Mouse (Mus musculus) hindbrain, embryonic 11.5 days (tissue): Measurements from ENCODE around the gene Ipcef1. TPM values are rescaled to one million over a fixed set of nuclear protein-coding genes. Genes with fewer than 3 reads are reported as not detected.

ENCODE experiments used
- ATAC-seq: fragments of 200-750 bp; cut with Nextera tagmentation; 2 replicates; pipeline ENCODE4 v1.8.0; 2017; ENCODE audit warnings: mild to moderate bottlenecking, moderate TSS enrichment, moderate library complexity; ENCODE audit not compliant: low FRiP score
- DNase-seq: peaks from one replicate; pipeline ENCODE4 v3.0.0-alpha.2; 2015; ENCODE audit warnings: low spot score
- H3K27ac ChIP-seq: fragments of 300-500 bp; sonication (generic); 2 replicates; pipeline ENCODE4 v1.5.1; 2014; ENCODE audit warnings: mild to moderate bottlenecking, low read depth, low read length
- H3K27me3 ChIP-seq: fragments of 300-500 bp; sonication (generic); 2 replicates; pipeline ENCODE4 v1.6.1; 2014; ENCODE audit warnings: mild to moderate bottlenecking, low read length, moderate library complexity, mixed read lengths; ENCODE audit not compliant: control insufficient read depth, insufficient read depth
- H3K36me3 ChIP-seq: fragments of 300-500 bp; sonication (generic); 2 replicates; pipeline ENCODE4 v1.6.1; 2014; ENCODE audit warnings: mild to moderate bottlenecking, low read length, moderate library complexity, mixed read lengths; ENCODE audit not compliant: control insufficient read depth, insufficient read depth
- H3K4me1 ChIP-seq: fragments of 300-500 bp; sonication (generic); replicated peaks from 2 replicates; pipeline ENCODE4 v1.6.1; 2014; ENCODE audit warnings: low read length, mixed read lengths; ENCODE audit not compliant: control insufficient read depth, insufficient read depth
- H3K4me2 ChIP-seq: fragments of 300-500 bp; sonication (generic); replicated peaks from 2 replicates; pipeline ENCODE4 v1.6.1; 2014; ENCODE audit warnings: mild to moderate bottlenecking, low read depth, low read length
- H3K4me3 ChIP-seq: fragments of 300-500 bp; sonication (generic); 2 replicates; pipeline ENCODE4 v1.5.1; 2014; ENCODE audit warnings: low read depth, low read length
- H3K9ac ChIP-seq: fragments of 300-500 bp; sonication (generic); 2 replicates; pipeline ENCODE4 v1.6.1; 2014; ENCODE audit warnings: low read depth, low read length
- H3K9me3 ChIP-seq: fragments of 300-500 bp; sonication (generic); 2 replicates; pipeline ENCODE4 v1.6.1; 2016; ENCODE audit warnings: low read length; ENCODE audit not compliant: control insufficient read depth
- WGBS: fragments of 180-500 bp; shearing (Covaris S2); extraction: QIAGEN DNeasy Blood & Tissue Kit; methylation state at CpG from one replicate; pipeline ENCODE4 v1.1.7; 2014; 5-methylcytosine and 5-hydroxymethylcytosine counted together
- polyA plus RNA-seq: library from polyadenylated mRNA; unstranded; fragments of >200 nt; fragmentation: Nextera tagmentation; extraction: Ambion mirVana; gene quantifications from 2 replicates; pipeline ENCODE4 v1.2.1, GENCODE M21; 2014

The Ipcef1 gene
- polyA plus RNA-seq, 1 experiment from 2014 or later = 0.31 TPM

DNA sequence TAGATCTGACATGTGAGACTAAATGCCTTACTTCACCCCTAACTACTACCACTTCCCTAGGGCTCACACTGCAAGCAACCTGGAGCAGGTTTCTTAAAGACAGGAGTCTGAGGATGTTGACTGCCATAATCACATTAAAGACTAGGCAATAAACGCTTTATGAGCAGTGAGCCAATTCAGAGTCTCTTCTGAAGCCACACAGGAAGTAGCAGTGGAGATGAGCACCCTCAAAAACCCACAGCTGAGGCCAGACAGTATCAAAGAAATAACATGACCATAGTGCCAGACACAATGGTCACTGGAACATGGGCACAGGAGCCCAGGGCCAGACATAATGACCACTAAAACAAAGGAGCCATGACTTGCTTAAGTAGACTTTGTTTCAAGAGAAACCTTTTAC, 63.7 kb downstream of the Ipcef1 start:
- ATAC-seq = no peak
- Histone ChIP-seq H3K36me3 (no peaks in the 10 kb centered on the region), H3K9ac (no peak overlapping the region), H3K27ac (no peak overlapping the region), H3K27me3 (no peaks in the 10 kb centered on the region), H3K4me2 (no peak overlapping the region), H3K4me3 (no peak overlapping the region), H3K4me1 (no peaks in the 10 kb centered on the region), H3K9me3 (no peaks in the 10 kb centered on the region)
- 81% methylated on average over 1 of the region's 1 CpGs for WGBS
- no peak for DNase-seq

DNA sequence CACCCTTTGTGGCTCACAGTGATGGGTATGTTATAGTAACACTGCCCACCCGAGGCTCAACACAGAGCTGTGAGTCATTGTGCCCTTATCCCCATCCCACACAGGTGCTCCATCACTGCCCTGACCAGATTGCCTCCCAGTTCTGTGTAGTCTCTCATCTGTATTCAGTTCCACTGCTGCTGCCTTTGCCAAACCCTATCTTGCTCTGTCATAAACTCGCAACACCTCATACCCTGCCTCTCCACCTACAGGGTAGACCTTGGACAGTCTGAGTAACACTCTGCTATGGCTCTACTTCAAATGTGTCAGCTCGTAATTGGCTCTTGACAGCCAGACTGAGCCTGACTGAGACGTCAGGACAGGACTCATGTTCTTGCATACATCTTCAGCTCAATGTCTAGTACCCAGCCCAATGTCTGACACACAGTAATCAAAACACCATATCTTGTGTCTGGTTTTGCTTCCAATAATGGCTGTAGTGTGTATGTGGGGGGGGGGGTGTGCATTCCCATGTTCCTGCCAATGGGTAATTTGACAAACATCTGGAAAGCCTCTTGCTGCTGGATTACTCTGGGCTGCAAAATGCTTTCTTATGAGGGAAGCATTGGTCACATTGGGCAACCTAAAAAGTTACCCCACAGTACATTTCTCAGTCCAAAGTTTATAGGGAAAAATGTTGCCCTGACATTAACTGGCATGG, 64.7 kb downstream of the Ipcef1 start:
- H3K4me3 ChIP-seq = no peak overlapping the region
- no peak for DNase-seq
- no peaks in the 10 kb centered on the region for H3K4me1 ChIP-seq
- no peak overlapping the region for H3K9ac ChIP-seq
- no peaks in the 10 kb centered on the region for H3K36me3 ChIP-seq
- H3K27ac ChIP-seq = no peak overlapping the region
- no peak for ATAC-seq
- H3K4me2 ChIP-seq = no peak overlapping the region
- no peaks in the 10 kb centered on the region for H3K9me3 ChIP-seq
- WGBS = 82% methylated on average over 4 of the region's 4 CpGs
- no peaks in the 10 kb centered on the region for H3K27me3 ChIP-seq

DNA sequence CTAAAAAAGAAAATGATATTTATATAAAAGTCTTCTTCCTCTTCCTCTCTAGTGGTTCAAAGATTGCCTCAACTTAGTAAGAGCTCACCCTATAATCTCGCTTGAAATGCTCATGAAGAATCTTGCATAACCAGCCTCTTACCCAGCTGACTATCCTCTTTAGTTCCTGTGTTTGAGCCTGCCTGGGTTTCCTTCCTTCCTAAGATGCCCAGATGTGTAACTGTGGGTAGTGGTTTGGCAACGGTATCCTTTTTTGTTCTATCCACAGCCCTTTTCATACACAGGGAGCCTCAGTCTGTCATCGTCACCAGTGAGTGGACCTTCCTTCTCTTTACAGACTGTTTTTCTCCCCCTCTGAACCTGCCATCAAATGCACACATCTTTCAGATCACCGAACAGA, 66.0 kb downstream of the Ipcef1 start:
- H3K27me3 ChIP-seq = no peaks in the 10 kb centered on the region
- H3K36me3 ChIP-seq = no peaks in the 10 kb centered on the region
- no peak overlapping the region for H3K27ac ChIP-seq
- H3K4me2 ChIP-seq = no peak overlapping the region
- no peak overlapping the region for H3K4me3 ChIP-seq
- no peak for DNase-seq
- H3K4me1 ChIP-seq = no peaks in the 10 kb centered on the region
- H3K9me3 ChIP-seq = no peaks in the 10 kb centered on the region
- no peak overlapping the region for H3K9ac ChIP-seq
- no peak for ATAC-seq
- WGBS = 91% methylated on average over 4 of the region's 4 CpGs

DNA sequence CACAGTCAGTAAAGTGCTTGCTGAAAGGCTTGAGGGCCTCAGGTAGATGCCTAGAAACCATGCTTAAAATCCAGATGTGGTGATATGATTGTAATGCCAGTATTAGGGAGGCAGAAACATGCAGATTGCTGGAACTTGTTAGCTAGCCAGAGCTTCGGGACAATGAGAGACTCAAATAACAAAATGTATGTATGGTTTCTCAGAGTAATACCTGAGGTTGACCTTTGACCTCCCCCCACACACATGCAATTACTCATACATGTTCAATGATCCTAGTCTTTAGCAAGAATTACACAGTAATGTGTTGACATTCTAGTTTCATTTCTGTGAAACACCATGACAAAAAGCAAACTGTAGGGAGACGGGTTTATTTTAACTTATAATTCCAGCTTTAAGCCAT, 68.8 kb downstream of the Ipcef1 start:
- Histone ChIP-seq H3K36me3 (no peaks in the 10 kb centered on the region), H3K9me3 (no peaks in the 10 kb centered on the region), H3K27ac (no peak overlapping the region), H3K27me3 (no peaks in the 10 kb centered on the region), H3K4me3 (no peak overlapping the region), H3K4me2 (no peak overlapping the region), H3K4me1 (no peaks in the 10 kb centered on the region), H3K9ac (no peak overlapping the region)
- DNase-seq (no peak), ATAC-seq (no peak)
- WGBS = 87% methylated on average over 2 of the region's 2 CpGs

DNA sequence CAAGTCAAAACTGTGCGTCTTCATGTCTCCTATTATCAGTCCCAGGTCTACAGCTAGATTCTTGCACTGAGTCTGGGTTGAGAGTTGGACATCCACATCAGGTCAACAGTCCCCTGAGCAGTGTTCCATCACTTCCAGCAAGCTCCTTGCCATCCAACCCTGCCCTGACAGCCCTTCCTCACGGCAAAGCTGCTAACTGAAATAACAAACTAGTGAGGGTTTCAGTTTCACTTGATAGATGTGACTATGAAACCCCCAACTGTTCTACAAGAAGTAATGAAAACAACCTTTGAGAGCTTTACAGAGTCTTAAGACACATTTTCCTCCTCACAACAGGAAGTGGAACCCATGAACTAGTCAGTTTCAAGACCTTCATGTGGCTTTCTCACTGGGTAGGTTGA, 69.5 kb downstream of the Ipcef1 start:
- H3K36me3 ChIP-seq = no peaks in the 10 kb centered on the region
- H3K4me3 ChIP-seq = no peak overlapping the region
- 74% methylated on average over 2 of the region's 2 CpGs for WGBS
- H3K27me3 ChIP-seq = no peaks in the 10 kb centered on the region
- H3K27ac ChIP-seq = no peak overlapping the region
- DNase-seq (no peak), ATAC-seq (no peak)
- H3K9ac ChIP-seq = no peak overlapping the region
- no peaks in the 10 kb centered on the region for H3K9me3 ChIP-seq
- no peaks in the 10 kb centered on the region for H3K4me1 ChIP-seq
- H3K4me2 ChIP-seq = no peak overlapping the region

DNA sequence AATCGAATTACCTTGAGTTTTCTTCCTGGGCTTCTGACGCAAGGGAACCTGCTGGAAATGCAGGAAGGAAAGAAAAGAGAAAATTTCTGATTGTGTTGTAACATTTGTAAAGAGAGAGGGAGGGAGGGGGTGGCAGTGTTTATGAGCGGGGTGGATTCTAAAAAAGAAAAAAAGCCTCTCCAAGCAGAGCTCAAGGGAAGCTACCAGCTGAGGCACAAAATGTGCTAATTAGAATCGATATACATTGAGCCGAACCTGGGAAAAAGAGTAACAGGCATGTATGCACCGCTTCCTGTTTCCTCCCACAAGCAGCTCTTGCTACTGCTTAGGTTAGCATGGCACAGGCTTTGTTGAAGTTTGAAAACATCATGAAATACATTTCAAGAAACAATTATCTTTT, 72.0 kb downstream of the Ipcef1 start:
- H3K9ac ChIP-seq = no peak overlapping the region
- H3K9me3 ChIP-seq = no peaks in the 10 kb centered on the region
- WGBS = 36% methylated on average over 6 of the region's 6 CpGs
- ATAC-seq (no peak), DNase-seq (no peak)
- H3K27me3 ChIP-seq = no peaks in the 10 kb centered on the region
- H3K4me1 ChIP-seq = no peaks in the 10 kb centered on the region
- no peak overlapping the region for H3K4me3 ChIP-seq
- H3K4me2 ChIP-seq = 0 out of 2 replicates have a peak overlapping the region, but pooled peaks have one; percentile 5
- H3K27ac ChIP-seq = no peak overlapping the region
- H3K36me3 ChIP-seq = no peaks in the 10 kb centered on the region

DNA sequence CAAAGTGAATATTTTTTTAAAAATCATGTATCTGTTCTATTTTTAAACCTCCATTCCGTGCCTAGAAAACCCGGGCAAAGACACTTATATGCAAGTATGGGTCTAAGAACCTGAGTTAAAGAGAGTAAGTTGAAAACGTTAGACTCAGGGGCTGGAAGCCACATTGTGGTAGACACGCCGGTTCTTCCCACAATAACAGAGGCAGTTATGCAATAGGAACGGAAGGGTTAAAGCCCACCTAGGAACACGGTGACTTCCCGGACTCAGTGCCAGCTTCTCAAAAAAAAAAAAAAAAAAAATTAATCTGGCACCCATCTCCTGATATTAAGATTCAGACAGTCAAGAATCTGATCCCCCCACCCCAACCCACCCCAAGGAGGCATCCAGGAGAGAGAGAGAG, 72.5 kb downstream of the Ipcef1 start:
- Histone ChIP-seq H3K4me3 (no peak overlapping the region), H3K4me1 (no peaks in the 10 kb centered on the region), H3K36me3 (no peaks in the 10 kb centered on the region), H3K4me2 (0 out of 2 replicates have a peak overlapping the region, but pooled peaks have one; percentile 5), H3K27me3 (no peaks in the 10 kb centered on the region), H3K27ac (no peak overlapping the region), H3K9ac (no peak overlapping the region), H3K9me3 (no peaks in the 10 kb centered on the region)
- WGBS = 68% methylated on average over 8 of the region's 8 CpGs
- no peak for ATAC-seq
- peak; percentile 4 for DNase-seq

DNA sequence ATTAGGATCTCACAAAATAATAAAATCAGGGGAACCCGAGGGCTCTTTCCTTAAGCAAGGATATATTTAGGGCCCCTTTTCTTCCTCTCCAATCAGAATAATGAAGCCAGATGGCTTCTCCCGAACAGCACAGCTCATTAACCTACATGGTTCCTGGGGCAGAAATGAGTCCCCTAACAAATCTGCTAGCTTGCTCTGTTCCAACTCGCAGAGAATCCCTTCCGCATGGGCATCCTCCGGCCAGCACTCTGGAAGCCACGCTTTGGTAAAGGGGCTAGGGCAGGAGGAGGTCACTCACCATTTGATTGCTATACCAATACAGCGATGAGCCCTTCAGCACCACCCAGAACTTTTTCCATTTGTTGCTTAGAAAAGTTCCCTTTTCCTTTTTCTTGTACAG, 73.1 kb downstream of the Ipcef1 start:
- H3K36me3 ChIP-seq = no peaks in the 10 kb centered on the region
- H3K4me2 ChIP-seq = no peak overlapping the region
- ATAC-seq (peak; percentile 10; the same call in 1 of the 2 replicates), DNase-seq (no peak)
- H3K9me3 ChIP-seq = no peaks in the 10 kb centered on the region
- H3K4me1 ChIP-seq = no peaks in the 10 kb centered on the region
- no peak overlapping the region for H3K4me3 ChIP-seq
- no peak overlapping the region for H3K9ac ChIP-seq
- WGBS = 80% methylated on average over 7 of the region's 7 CpGs
- H3K27ac ChIP-seq = no peak overlapping the region
- no peaks in the 10 kb centered on the region for H3K27me3 ChIP-seq

DNA sequence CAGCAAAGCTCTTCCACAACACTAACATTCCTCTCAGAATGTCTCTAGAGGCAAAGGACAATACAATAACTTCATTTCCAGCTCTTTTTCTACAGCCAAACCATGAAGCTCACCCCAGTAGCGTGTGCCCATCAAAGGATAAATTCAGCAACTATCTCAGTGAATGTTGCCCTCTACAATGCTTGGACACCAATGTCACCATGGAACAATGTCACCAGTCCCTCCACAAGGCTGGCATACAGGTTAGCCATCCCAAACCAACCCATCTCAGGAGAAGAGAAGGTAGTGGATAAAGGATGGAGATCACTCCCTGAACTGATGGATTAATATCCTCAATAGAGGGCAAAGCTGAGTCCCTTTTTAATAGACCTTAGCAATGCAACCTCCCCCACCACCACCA, 73.5 kb downstream of the Ipcef1 start:
- Histone ChIP-seq H3K27me3 (no peaks in the 10 kb centered on the region), H3K36me3 (no peaks in the 10 kb centered on the region), H3K9me3 (no peaks in the 10 kb centered on the region), H3K27ac (no peak overlapping the region), H3K4me3 (no peak overlapping the region), H3K4me2 (no peak overlapping the region), H3K4me1 (no peaks in the 10 kb centered on the region), H3K9ac (no peak overlapping the region)
- no peak for DNase-seq
- ATAC-seq = no peak
- WGBS = 96% methylated on average over 1 of the region's 1 CpGs
